Mouse (Mus musculus): ENCODE data around the gene D430041D05Rik.

- TF ChIP-seq CTCF (IDR thresholded peaks at IDR 0.05; ENCODE audit: insufficient read depth, low read length) (no peak), POLR2A (IDR thresholded peaks at IDR 0.05; ENCODE audit: borderline replicate concordance, extremely low read depth, low read depth, low read length) (no peak)
These were observed 128.0 kb downstream of the D430041D05Rik start for GRCm38 (mm10) chr2:104282835-104283234.

Data from lung, adult 2 months (tissue).